Comparison of ENCODE assay signal across 10 mouse cellular contexts in the genomic region with DNA sequence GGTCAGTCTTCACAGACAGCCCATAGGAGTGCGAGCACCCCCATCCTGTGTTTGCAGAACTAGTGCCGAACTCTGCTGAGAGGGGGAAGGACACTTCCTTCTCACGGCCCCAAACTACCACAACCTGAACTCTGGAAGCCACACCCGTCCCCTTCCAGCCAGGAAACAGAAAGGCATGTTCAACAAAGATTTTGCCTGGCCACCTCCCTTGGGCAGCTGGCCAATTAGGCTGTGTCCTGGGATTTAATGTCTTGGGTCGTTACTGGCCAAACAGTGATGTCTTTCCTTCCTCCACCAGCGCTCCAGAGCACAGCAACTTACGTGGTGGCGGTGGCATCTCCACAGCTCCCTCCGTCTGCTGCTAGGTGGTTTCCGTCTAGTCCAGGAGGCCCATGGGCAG.
DNase-seq lines count a peak whose midpoint lies in the region; ATAC-seq and TF ChIP-seq lines count a peak whose summit lies in the region.
"Had no signal": no experiment of that assay in that cellular context is flagged by ENCODE, and none has a peak within 500 bp of the region (broad histone marks: within the 10 kb centered on the region; RNA-seq: fewer than 3 reads in every experiment).

No protein-coding gene starts in this region.

- no peaks in the 10 kb centered on the region for H3K9me3 ChIP-seq in heart, postnatal 0 days (replicated peaks; ENCODE audit: control insufficient read depth, low read length)
- H3K9me3 ChIP-seq: G1E had no signal

- H3K4me1 ChIP-seq in heart, postnatal 0 days (ENCODE audit: control insufficient read depth, insufficient read depth) = peaks cover 12% of the 10 kb centered on the region; the same call in 1 of the 2 replicates

- no peaks in the 10 kb centered on the region for H3K27me3 ChIP-seq in heart, postnatal 0 days (ENCODE audit: control insufficient read depth, insufficient read depth, low read length)

- no peak for TF ChIP-seq CTCF in heart, postnatal 0 days (IDR thresholded peaks at IDR 0.05; ENCODE audit: low read depth)

- peak; percentile 48 for DNase-seq in urinary bladder, postnatal 14 days (ENCODE audit: low spot score)
- DNase-seq in urinary bladder, adult 2 months (ENCODE audit: low spot score) = no peak
- no peak for DNase-seq in heart, postnatal 0 days (ENCODE audit: low spot score)
- peak; percentile 66 to 80 for DNase-seq in lung, adult 18-20 months
- no peak for DNase-seq in spleen, postnatal 4 days (ENCODE audit: low spot score in 2 of 2)
- DNase-seq in left cerebral cortex, adult 9 months (ENCODE audit: low spot score in 2 of 2) = no peak
- DNase-seq in cerebellum, postnatal 10 days = no peak
- DNase-seq: thymus, adult 18-20 months had no signal

- peak; percentile 55; the same call in 1 of the 2 replicates for ATAC-seq in heart, postnatal 0 days (ENCODE audit: insufficient read depth, low read depth)
- ATAC-seq in frontal cortex, adult (ENCODE audit: low TSS enrichment) = no peak

- no peak overlapping the region for H3K4me3 ChIP-seq in heart, postnatal 0 days (ENCODE audit: low read depth, low read length)

- peak overlapping the region; percentile 3; the same call in 1 of the 2 replicates for H3K27ac ChIP-seq in heart, postnatal 0 days (ENCODE audit: low read depth)

- no peak overlapping the region for H3K9ac ChIP-seq in heart, postnatal 0 days (replicated peaks; ENCODE audit: low read depth, low read length)

- TF ChIP-seq EP300 in heart, postnatal 0 days (IDR thresholded peaks at IDR 0.05; ENCODE audit: low read depth) = no peak

- peak overlapping the region; percentile 10; the same call in 1 of the 2 replicates for H3K4me2 ChIP-seq in heart, postnatal 0 days (ENCODE audit: low read depth, low read length)

- H3K36me3 ChIP-seq in heart, postnatal 0 days (replicated peaks; ENCODE audit: control insufficient read depth, insufficient read depth, low read length) = peaks cover 11% of the 10 kb centered on the region; the same call in 1 of the 2 replicates

- WGBS in heart, postnatal 0 days = 67% methylated on average over 10 of the region's 10 CpGs

Comparison
In these comparisons a context has a peak if more than half of its experiments do, and no peak if none do; other contexts are left out.
1. DNase-seq: peak in urinary bladder, postnatal 14 days (single experiment) and lung, adult 18-20 months (2 of 2); none in urinary bladder, adult 2 months (single experiment), heart, postnatal 0 days (single experiment), spleen, postnatal 4 days (0 of 2), left cerebral cortex, adult 9 months (0 of 2) and cerebellum, postnatal 10 days (0 of 2).